Mouse (Mus musculus): Measurements from ENCODE around the gene Cdk12. TPM values are rescaled to one million over a fixed set of nuclear protein-coding genes. Genes with fewer than 3 reads are reported as not detected.

Gene Cdk12
- polyA plus RNA-seq, 1 experiment from 2014 or later = 10.2 TPM

DNA sequence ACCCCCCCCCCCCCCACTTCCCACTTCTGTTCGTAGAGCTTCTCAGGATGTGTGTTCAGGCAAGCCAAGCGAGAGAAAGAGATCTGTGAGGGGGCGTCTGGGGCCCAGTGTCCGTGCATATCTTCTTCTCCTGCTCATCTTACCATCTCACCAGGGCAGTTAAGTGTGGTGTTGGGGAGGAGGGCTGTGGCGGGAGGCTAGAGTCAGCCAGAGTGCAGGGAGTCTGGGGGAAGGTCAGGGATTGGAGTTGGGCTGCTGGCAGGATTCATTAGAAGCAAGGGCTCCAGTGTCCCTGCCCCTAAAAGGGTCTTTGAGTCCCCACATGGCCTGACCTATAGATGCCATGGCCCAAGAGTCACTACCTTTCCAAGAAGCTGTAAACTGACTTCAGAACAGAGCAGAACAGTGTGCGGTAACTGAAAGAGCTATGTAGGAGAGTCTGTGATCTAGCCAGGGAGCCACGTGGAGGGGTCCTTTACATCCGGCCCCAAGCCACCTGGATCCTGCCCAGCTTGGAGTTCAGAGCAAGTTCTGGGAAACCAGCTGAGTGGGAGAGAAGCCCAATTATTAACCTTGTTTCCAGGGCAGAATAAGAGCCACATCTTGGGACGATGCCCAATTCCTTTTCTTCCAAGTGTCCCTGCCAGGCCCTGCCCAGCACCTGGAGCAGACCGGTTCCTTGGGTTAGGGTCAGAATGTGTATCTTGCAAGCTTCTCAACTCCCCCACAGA lies 120.4 kb downstream of the Cdk12 start:
- Histone ChIP-seq H3K4me1 (ENCODE audit: control insufficient read depth, insufficient read depth, low read length) (peaks cover 27% of the 10 kb centered on the region), H3K4me2 (ENCODE audit: low read length) (peak overlapping the region; percentile 51)
- WGBS = 1% methylated on average over 10 of the region's 10 CpGs

DNA sequence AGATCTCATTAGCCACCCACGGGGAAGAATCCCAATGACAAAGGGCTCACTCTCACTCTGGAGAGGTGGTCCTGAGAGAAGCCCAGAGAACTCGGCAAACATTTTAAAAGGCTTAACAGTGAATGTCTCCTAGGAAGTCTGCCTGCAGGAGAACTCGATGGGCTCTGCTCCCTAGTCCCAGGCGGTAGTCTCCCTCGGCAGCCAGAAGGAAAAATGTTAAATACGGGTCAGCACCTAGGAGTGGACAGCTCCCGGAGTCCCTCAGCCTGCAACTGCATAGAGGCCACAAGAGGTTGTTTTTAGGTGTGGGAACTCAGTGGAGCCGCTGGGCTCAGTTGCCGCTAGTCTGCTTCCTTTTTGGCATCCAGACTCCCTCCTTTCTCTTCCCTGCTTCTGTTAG lies 121.1 kb downstream of the Cdk12 start:
- Histone ChIP-seq H3K27ac (ENCODE audit: low read depth, low read length) (peak overlapping the region; percentile 98), H3K36me3 (ENCODE audit: control insufficient read depth, insufficient read depth, low read length) (0 out of 2 replicates have a peak, but pooled peaks cover 16% of the 10 kb centered on the region), H3K9ac (ENCODE audit: low read length) (peak overlapping the region; percentile 90), H3K4me2 (ENCODE audit: low read length) (peak overlapping the region; percentile 51), H3K4me3 (ENCODE audit: low read depth, low read length) (0 out of 2 replicates have a peak overlapping the region, but pooled peaks have one; percentile 53), H3K9me3 (replicated peaks; ENCODE audit: control insufficient read depth, low read length) (no peaks in the 10 kb centered on the region), H3K27me3 (replicated peaks; ENCODE audit: control insufficient read depth, insufficient read depth, low read length) (peaks cover 85% of the 10 kb centered on the region), H3K4me1 (ENCODE audit: control insufficient read depth, insufficient read depth, low read length) (peaks cover 21% of the 10 kb centered on the region)
- DNase-seq (ENCODE audit: low spot score) = peak; percentile 49
- WGBS = 1% methylated on average over 9 of the region's 9 CpGs
- ATAC-seq = no peak

More for the DNA sequence above, 120.4 kb downstream of the Cdk12 start:
- Histone ChIP-seq H3K9me3 (replicated peaks; ENCODE audit: control insufficient read depth, low read length) (no peaks in the 10 kb centered on the region), H3K36me3 (ENCODE audit: control insufficient read depth, insufficient read depth, low read length) (0 out of 2 replicates have a peak, but pooled peaks cover 16% of the 10 kb centered on the region), H3K27me3 (replicated peaks; ENCODE audit: control insufficient read depth, insufficient read depth, low read length) (peaks cover 87% of the 10 kb centered on the region), H3K9ac (ENCODE audit: low read length) (peak overlapping the region; percentile 90), H3K27ac (ENCODE audit: low read depth, low read length) (peak overlapping the region; percentile 98), H3K4me3 (ENCODE audit: low read depth, low read length) (no peak overlapping the region)
- no peak for ATAC-seq
- DNase-seq (ENCODE audit: low spot score) = peak; percentile 49

DNA sequence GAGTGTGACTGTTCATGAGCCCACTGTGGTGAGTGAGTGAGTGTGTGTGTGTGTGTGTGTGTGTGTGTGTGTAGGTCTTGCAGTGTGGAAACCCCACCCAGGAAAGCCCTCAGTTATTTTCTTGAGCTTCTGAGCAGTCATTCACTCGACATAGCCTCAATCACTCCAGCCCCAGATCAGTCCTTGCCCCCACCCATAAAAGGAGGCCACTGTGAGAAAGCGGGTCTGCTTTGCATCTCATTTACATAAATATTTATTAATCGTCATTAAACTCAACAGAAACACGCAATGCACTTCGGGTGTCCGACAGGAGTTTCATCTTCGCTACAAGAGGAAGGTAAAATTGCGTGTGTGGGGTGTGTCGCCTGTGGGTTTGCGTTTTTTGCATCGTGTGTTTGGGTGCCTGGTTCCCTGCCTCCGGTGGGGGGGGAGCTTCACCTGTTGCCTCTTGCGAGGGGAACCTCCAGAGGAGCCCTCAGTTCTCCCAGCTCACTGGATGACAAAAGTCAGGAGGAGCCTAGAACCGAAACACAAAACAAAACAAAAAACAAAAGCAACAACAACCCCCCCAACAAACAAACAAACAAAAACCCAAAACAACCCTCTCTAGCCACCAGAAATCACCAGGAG lies 122.4 kb downstream of the Cdk12 start:
- H3K27ac ChIP-seq (ENCODE audit: low read depth, low read length) = peak overlapping the region; percentile 98
- peaks cover 12% of the 10 kb centered on the region; the same call in 1 of the 2 replicates for H3K4me1 ChIP-seq (ENCODE audit: control insufficient read depth, insufficient read depth, low read length)
- H3K27me3 ChIP-seq (replicated peaks; ENCODE audit: control insufficient read depth, insufficient read depth, low read length) = peaks cover 83% of the 10 kb centered on the region

DNA sequence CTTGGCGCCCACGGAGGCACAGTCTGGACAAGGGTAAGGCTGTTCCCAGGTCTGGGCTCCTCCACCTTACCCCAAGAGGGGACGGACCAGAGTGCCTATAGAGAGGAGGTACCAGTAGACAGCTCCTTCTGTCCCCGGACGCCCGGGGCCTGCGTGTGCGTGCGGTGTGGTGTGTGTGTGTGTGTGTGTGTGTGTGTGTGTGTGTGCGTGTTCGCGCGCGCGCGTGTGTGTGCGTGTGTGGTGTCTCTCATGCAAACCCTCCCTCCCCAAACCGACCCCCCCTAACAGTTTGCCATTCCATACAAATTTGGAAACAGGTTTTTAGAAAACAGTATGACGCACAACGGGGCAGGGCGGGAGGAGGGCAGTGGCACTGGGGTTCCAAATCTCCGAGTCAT lies 123.0 kb downstream of the Cdk12 start:
- ATAC-seq (no peak), DNase-seq (ENCODE audit: low spot score) (peak; percentile 41)
- Histone ChIP-seq H3K9ac (ENCODE audit: low read length) (peak overlapping the region; percentile 90), H3K4me3 (ENCODE audit: low read depth, low read length) (peak overlapping the region; percentile 53), H3K27me3 (replicated peaks; ENCODE audit: control insufficient read depth, insufficient read depth, low read length) (peaks cover 86% of the 10 kb centered on the region), H3K36me3 (ENCODE audit: control insufficient read depth, insufficient read depth, low read length) (0 out of 2 replicates have a peak, but pooled peaks cover 16% of the 10 kb centered on the region), H3K4me2 (ENCODE audit: low read length) (peak overlapping the region; percentile 51), H3K9me3 (replicated peaks; ENCODE audit: control insufficient read depth, low read length) (no peaks in the 10 kb centered on the region), H3K4me1 (ENCODE audit: control insufficient read depth, insufficient read depth, low read length) (peaks cover 10% of the 10 kb centered on the region; the same call in 1 of the 2 replicates), H3K27ac (ENCODE audit: low read depth, low read length) (peak overlapping the region; percentile 98)
- WGBS = under 1% methylated on average over 22 of the region's 22 CpGs

More for the DNA sequence above, 122.4 kb downstream of the Cdk12 start:
- DNase-seq (ENCODE audit: low spot score) (no peak), ATAC-seq (no peak)
- Histone ChIP-seq H3K4me3 (ENCODE audit: low read depth, low read length) (peak overlapping the region; percentile 53), H3K4me2 (ENCODE audit: low read length) (peak overlapping the region; percentile 51), H3K9ac (ENCODE audit: low read length) (peak overlapping the region; percentile 90), H3K9me3 (replicated peaks; ENCODE audit: control insufficient read depth, low read length) (no peaks in the 10 kb centered on the region), H3K36me3 (ENCODE audit: control insufficient read depth, insufficient read depth, low read length) (0 out of 2 replicates have a peak, but pooled peaks cover 16% of the 10 kb centered on the region)
- WGBS = 3% methylated on average over 14 of the region's 14 CpGs

DNA sequence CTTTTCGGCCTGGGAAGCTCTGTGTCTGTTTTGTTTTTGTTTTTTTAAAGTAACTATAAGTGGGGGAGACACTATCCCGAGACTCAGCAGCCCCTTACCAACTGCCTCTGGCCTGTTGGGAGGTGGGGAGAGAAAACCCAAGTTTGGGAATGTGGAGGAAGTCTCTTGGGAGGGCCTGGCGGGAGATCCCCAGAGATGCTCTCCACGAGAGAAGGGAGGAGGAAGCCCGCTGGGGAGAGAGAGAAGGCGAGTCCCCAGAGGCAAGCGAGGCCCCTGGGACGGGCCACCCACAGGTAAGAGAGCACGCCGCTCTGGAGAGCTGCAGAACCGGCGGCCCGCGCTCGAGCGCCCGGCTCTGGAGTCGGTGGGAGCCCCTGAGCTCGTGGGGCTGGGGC lies 123.9 kb downstream of the Cdk12 start:
- H3K9me3 ChIP-seq (replicated peaks; ENCODE audit: control insufficient read depth, low read length) = no peaks in the 10 kb centered on the region
- H3K4me1 ChIP-seq (ENCODE audit: control insufficient read depth, insufficient read depth, low read length) = peaks cover 9% of the 10 kb centered on the region; the same call in 1 of the 2 replicates
- H3K4me2 ChIP-seq (ENCODE audit: low read length) = peak overlapping the region; percentile 51
- DNase-seq (ENCODE audit: low spot score) (no peak), ATAC-seq (no peak)
- H3K9ac ChIP-seq (ENCODE audit: low read length) = peak overlapping the region; percentile 90
- H3K36me3 ChIP-seq (ENCODE audit: control insufficient read depth, insufficient read depth, low read length) = 0 out of 2 replicates have a peak, but pooled peaks cover 16% of the 10 kb centered on the region
- peak overlapping the region; percentile 98 for H3K27ac ChIP-seq (ENCODE audit: low read depth, low read length)
- peaks cover 86% of the 10 kb centered on the region for H3K27me3 ChIP-seq (replicated peaks; ENCODE audit: control insufficient read depth, insufficient read depth, low read length)
- peak overlapping the region; percentile 53 for H3K4me3 ChIP-seq (ENCODE audit: low read depth, low read length)
- under 1% methylated on average over 19 of the region's 19 CpGs for WGBS

DNA sequence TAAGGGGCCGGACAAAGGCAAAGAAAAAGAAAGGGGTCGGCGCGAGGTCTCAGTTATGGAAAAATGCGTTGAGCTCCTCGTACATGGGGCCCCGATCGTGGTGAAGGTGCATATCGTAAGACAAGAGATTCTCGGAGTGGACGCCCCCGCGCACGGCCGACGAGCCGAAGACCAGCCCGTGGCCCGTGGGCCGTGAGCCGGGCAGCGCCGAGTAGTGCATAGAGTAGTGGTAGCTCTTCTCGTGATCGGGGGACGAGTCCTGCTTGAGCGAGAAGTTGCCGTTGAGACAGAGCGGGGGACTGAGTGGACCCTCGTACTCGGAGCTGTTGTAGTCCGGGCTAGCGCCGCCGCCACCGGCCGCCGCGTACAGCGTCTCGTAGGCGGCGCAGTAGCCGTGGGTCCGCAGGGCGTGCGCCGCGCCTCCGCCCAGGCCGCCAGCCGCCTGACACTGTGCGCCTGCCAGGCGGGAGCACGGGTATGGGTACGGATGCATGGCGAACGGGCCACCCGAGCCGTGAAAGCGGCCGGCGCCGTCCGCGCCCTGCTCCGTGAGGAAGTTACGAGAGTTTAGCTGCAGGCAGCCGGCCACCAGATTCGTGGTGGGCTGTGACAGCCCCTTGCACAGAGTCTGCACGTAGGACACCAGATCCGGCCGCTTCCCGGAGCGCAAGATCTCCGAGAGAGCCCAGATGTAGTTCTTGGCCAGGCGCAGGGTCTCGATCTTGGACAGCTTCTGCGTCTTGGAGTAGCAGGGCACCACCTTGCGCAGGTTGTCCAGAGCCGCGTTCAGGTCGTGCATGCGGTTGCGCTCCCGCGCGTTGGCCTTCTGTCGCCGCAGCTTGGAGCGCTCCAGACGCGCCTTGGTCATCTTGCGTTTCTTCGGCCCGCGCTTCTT lies 124.5 kb downstream of the Cdk12 start:
- no peak for DNase-seq (ENCODE audit: low spot score)

DNA sequence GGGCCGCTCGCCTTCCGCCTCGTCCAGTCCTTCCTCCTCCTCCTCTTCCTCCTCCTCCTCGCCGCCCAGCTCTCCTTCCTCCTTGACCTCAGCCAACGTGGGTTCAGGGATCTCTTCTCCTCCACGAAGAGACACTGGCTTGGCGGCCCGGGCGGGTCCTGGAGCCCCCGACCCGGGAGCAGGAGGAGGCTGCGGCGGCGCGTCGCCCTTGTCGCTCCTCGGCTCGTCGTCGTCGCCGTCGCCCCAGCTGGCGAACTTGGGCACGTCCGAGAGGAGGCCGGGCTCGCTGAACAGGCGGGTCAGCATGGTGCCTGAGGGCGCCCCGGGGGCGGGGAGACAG lies 125.1 kb downstream of the Cdk12 start:
- no peak for DNase-seq (ENCODE audit: low spot score)
- Histone ChIP-seq H3K4me3 (ENCODE audit: low read depth, low read length) (peak overlapping the region; percentile 53), H3K9ac (ENCODE audit: low read length) (peak overlapping the region; percentile 90), H3K27me3 (replicated peaks; ENCODE audit: control insufficient read depth, insufficient read depth, low read length) (peaks cover 80% of the 10 kb centered on the region), H3K36me3 (ENCODE audit: control insufficient read depth, insufficient read depth, low read length) (0 out of 2 replicates have a peak, but pooled peaks cover 16% of the 10 kb centered on the region), H3K27ac (ENCODE audit: low read depth, low read length) (peak overlapping the region; percentile 98), H3K4me1 (ENCODE audit: control insufficient read depth, insufficient read depth, low read length) (peaks cover 9% of the 10 kb centered on the region; the same call in 1 of the 2 replicates), H3K4me2 (ENCODE audit: low read length) (peak overlapping the region; percentile 51), H3K9me3 (replicated peaks; ENCODE audit: control insufficient read depth, low read length) (no peaks in the 10 kb centered on the region)
- 1% methylated on average over 34 of the region's 35 CpGs for WGBS
- no peak for ATAC-seq

More for the DNA sequence above, 124.5 kb downstream of the Cdk12 start:
- ATAC-seq = peak; percentile 14; the same call in 1 of the 2 replicates
- WGBS = under 1% methylated on average over 96 of the region's 97 CpGs
- H3K4me2 ChIP-seq (ENCODE audit: low read length) = peak overlapping the region; percentile 51
- H3K27ac ChIP-seq (ENCODE audit: low read depth, low read length) = peak overlapping the region; percentile 98
- H3K9ac ChIP-seq (ENCODE audit: low read length) = peak overlapping the region; percentile 90
- peaks cover 9% of the 10 kb centered on the region; the same call in 1 of the 2 replicates for H3K4me1 ChIP-seq (ENCODE audit: control insufficient read depth, insufficient read depth, low read length)
- peaks cover 81% of the 10 kb centered on the region for H3K27me3 ChIP-seq (replicated peaks; ENCODE audit: control insufficient read depth, insufficient read depth, low read length)
- peak overlapping the region; percentile 53 for H3K4me3 ChIP-seq (ENCODE audit: low read depth, low read length)
- H3K9me3 ChIP-seq (replicated peaks; ENCODE audit: control insufficient read depth, low read length) = no peaks in the 10 kb centered on the region
- H3K36me3 ChIP-seq (ENCODE audit: control insufficient read depth, insufficient read depth, low read length) = 0 out of 2 replicates have a peak, but pooled peaks cover 16% of the 10 kb centered on the region
